Mouse (Mus musculus): ENCODE data around the gene Ogn.

Ogn gene

GRCm38 (mm10) chr13:49644731-49645529 is 37.1 kb downstream of the Ogn start:
- DNase-seq (ENCODE audit: low read depth): peak; percentile 36

GRCm38 (mm10) chr13:49646019-49646418 is 38.2 kb downstream of the Ogn start:
- DNase-seq (ENCODE audit: low read depth): no peak

- no peak for DNase-seq (ENCODE audit: low read depth)
Observed at GRCm38 (mm10) chr13:49651136-49651535, 43.3 kb downstream of the Ogn start.

DNA sequence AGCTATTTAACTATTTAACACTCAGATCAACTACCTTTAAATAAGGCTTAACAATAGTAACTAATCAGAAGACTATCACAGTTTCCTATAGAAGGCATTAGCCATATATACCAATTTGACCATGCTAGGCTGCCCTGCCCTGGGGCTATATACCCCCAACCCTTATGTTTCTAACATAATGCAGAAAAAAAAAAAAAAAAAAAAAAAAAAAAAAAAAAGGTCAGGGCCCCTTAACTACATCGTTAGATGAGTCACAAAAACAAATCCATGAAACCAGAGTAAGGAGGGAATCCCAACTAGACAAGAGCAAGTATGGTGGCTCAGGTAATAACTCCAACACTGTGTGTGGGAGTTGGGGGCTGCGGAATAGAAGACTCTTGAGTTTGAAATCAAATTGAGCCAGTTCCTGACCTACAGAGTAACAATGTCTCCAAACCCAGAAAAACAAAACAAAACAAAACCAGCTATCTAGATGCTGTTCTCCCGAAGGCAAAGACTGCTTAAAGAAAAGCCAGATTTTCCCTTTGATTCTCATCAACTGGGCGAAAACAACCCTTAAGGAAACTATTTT is 44.0 kb downstream of the Ogn start:
- no peak for DNase-seq (ENCODE audit: low read depth)

DNA sequence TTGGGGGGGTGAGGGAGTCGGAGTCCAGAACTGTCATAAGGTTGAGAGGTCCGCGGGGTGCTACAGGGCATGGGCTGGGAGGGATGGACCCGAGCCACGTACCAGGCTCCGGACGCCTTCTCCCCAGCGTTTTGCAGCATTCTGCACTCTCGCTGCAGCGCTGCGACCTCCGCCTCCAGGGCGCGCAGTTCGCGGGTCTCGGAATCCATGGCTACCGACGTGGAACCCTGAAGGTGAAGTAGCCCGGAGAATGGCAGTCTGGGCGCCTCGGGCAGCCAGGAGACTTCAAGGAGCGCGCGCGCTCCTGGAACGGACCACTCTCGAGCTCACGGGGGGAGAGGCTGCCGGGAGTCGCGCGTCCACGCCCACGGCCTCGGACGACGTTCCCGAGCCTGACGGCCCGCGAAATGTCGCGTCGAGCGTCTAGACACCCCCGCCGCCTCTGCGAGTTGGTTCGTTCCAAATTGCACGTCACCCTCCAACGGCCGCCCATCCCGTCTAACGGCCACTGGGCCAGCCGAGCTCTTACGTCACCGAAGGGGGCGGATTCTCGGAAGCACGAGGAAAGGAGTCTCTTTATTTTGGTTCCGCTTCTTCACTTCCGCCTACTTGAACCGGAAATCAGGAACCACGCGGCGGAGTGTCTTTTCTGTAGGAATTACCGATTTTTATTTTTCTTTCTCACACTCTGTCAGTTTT is 44.8 kb downstream of the Ogn start, which contains the start of the genes Cenpp and Nol8:
Cenpp (minus strand) TSS at position 305 of the 699 bp plus-strand sequence.
Nol8 (plus strand) TSS at position 598 of the 699 bp plus-strand sequence.
- peak; percentile 97 for DNase-seq (ENCODE audit: low read depth)

DNA sequence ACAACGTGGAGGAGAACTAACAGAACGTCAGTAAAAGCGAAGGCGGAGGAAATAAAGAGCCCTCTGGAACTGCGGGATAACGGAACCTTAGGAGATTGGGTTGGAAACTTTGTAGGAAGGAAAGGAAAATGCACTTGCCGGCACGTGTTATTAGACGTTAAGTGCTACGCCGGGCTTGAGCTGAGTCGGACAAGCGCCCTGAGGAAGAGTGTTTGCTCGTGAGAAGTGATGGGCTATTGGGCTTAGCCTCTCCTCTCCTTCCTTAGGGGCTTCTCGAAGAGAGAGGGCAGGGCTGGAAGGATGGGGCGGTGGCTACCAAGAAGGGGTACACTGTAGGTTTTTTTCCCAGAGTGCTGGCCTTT is 45.3 kb downstream of the Ogn start:
- DNase-seq (ENCODE audit: low read depth): no peak
